Mouse (Mus musculus) heart, postnatal 0 days (tissue): ENCODE measurements around the gene Scg3. TPM values are rescaled to one million over a fixed set of nuclear protein-coding genes. Genes with fewer than 3 reads are reported as not detected.
A peak's percentile ranks its signal among the peaks of the same experiment; 100 is the strongest.

Experiments used
- ATAC-seq: fragments of 200-750 bp; cut with Nextera tagmentation; 2 replicates; pipeline ENCODE4 v1.8.0; 2017; ENCODE audit warnings: low read depth, moderate number of reproducible peaks, moderate library complexity; ENCODE audit not compliant: insufficient read depth
- DNase-seq: peaks from one replicate; pipeline ENCODE4 v3.0.0-alpha.2; 2016; ENCODE audit warnings: low spot score
- H3K27ac ChIP-seq: fragments of 300-500 bp; sonication (generic); 2 replicates; pipeline ENCODE4 v1.5.1; 2014; ENCODE audit warnings: low read depth, mild to moderate bottlenecking
- H3K27me3 ChIP-seq: fragments of 300-500 bp; sonication (generic); 2 replicates; pipeline ENCODE4 v1.6.1; 2014; ENCODE audit warnings: low read length, mixed read lengths; ENCODE audit not compliant: control insufficient read depth, insufficient read depth
- H3K36me3 ChIP-seq: fragments of 300-500 bp; sonication (generic); replicated peaks from 2 replicates; pipeline ENCODE4 v1.6.1; 2014; ENCODE audit warnings: low read length, mixed read lengths; ENCODE audit not compliant: control insufficient read depth, insufficient read depth
- H3K4me1 ChIP-seq: fragments of 300-500 bp; sonication (generic); 2 replicates; pipeline ENCODE4 v1.6.1; 2014; ENCODE audit warnings: antibody characterized with exemption; ENCODE audit not compliant: control insufficient read depth, insufficient read depth
- H3K4me2 ChIP-seq: fragments of 300-500 bp; sonication (generic); 2 replicates; pipeline ENCODE4 v1.6.1; 2014; ENCODE audit warnings: low read depth, mild to moderate bottlenecking, low read length, moderate library complexity
- H3K4me3 ChIP-seq: fragments of 300-500 bp; sonication (generic); 2 replicates; pipeline ENCODE4 v1.5.1; 2014; ENCODE audit warnings: low read depth, low read length
- H3K9ac ChIP-seq: fragments of 300-500 bp; sonication (generic); replicated peaks from 2 replicates; pipeline ENCODE4 v1.6.1; 2014; ENCODE audit warnings: low read depth, low read length, mixed read lengths
- H3K9me3 ChIP-seq: fragments of 300-500 bp; sonication (generic); replicated peaks from 2 replicates; pipeline ENCODE4 v1.6.1; 2016; ENCODE audit warnings: low read length; ENCODE audit not compliant: control insufficient read depth
- CTCF ChIP-seq: IDR thresholded peaks from 2 replicates; pipeline ENCODE4 v1.5.1; 2016; ENCODE audit warnings: antibody characterized with exemption, control low read depth, low read depth
- EP300 ChIP-seq: IDR thresholded peaks from 2 replicates; pipeline ENCODE4 v1.6.1; 2016; ENCODE audit warnings: antibody characterized with exemption, low read depth
- WGBS: fragments of 180-500 bp; shearing (Covaris S2); extraction: QIAGEN DNeasy Blood & Tissue Kit; methylation state at CpG from one replicate; pipeline ENCODE4 v1.1.7; 2014; 5-methylcytosine and 5-hydroxymethylcytosine counted together
- polyA plus RNA-seq: library from polyadenylated mRNA; unstranded; fragments of >200 nt; fragmentation: Nextera tagmentation; extraction: Ambion mirVana; gene quantifications from 2 replicates; pipeline ENCODE4 v1.2.1, GENCODE M21; 2015
- total RNA-seq: library from RNA; depleted of rRNA; stranded (reverse); fragments of >200 nt; gene quantifications from 2 replicates; pipeline ENCODE4 v1.2.3, GENCODE M21; 2014; ENCODE audit warnings: low replicate concordance; rRNA removed

The Scg3 gene
- total RNA-seq (not detected in 2 replicates), polyA plus RNA-seq (0.19 and 0.36 TPM in 2 replicates)

- 9% methylated on average over 42 of the region's 42 CpGs for WGBS
- no peak for TF ChIP-seq CTCF
- TF ChIP-seq EP300 = no peak
- Histone ChIP-seq H3K27ac (no peak within 1 kb of the TSS), H3K27me3 (peaks cover 3% of the 10 kb centered on the region; the same call in 1 of the 2 replicates), H3K9ac (no peak within 1 kb of the TSS), H3K9me3 (no peaks in the 10 kb centered on the region), H3K36me3 (no peaks in the 10 kb centered on the region), H3K4me2 (peak within 1 kb of the TSS; percentile 17), H3K4me3 (no peak within 1 kb of the TSS), H3K4me1 (0 out of 2 replicates have a peak, but pooled peaks cover 3% of the 10 kb centered on the region)
- ATAC-seq (peak; percentile 75), DNase-seq (peak; percentile 58)
These were observed at the start of gene Scg3 for GRCm38 (mm10) chr9:75683426-75684191. Gene Scg3, minus strand, starts transcription at chr9:75684056.

DNA sequence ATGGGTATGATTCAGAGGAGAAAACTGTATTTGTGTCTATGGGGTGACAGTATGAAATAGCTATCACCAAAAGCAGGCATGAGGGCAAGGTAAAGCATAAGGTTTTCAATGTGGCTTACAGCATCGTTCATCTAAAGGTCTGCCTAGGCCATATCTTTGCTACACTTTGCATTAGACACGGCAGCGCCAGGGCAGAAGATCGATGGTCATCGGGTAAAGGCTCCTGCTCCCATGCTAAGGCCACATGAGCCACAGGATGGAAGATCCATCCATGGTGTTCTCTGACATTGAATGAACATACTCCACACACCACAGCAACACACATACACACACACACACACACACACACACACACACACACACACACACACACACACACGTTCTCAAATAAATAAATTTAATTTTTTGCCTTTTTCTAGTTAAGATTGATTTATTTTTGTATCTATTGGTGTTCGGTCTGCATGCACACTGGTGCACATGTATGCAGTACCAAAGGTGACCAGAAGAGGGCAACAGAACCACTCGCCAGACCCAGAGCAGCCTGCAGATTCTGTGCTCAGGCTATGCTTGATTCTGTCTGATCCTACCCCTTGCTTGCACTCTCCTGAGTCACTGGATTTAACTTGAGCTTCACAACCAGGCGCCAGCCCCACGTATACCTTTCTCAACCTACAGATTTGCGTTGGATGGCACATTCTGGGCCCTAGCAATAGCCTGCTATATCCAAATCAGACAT lies 36.3 kb upstream of the Scg3 start:
- Histone ChIP-seq H3K9ac (no peak overlapping the region), H3K9me3 (no peaks in the 10 kb centered on the region), H3K27ac (no peak overlapping the region), H3K4me1 (no peaks in the 10 kb centered on the region), H3K36me3 (no peaks in the 10 kb centered on the region), H3K4me2 (no peak overlapping the region), H3K27me3 (no peaks in the 10 kb centered on the region), H3K4me3 (no peak overlapping the region)
- 34% methylated on average over 11 of the region's 11 CpGs for WGBS
- TF ChIP-seq CTCF (peak; percentile 75), EP300 (no peak)
- DNase-seq (peak; percentile 18), ATAC-seq (no peak)

DNA sequence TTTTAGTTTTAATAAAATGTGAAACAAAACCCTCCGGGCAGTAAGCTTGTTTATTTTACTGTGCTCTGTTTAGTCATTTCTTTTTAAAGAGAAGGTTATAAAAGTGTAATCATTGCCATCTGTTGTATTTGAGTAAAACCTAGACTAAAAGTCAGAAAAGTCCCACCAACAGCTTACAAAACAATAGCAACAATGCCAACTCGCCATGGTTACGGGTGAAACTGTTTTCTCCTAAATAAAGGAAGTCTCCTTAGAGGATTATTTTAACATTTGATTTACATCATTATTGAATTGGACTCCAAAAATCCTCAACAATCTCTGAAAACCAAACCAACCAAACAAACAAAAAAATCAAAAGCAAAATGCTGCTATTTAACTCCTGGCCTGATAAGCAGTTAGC lies 35.6 kb upstream of the Scg3 start:
- Histone ChIP-seq H3K9me3 (no peaks in the 10 kb centered on the region), H3K36me3 (no peaks in the 10 kb centered on the region), H3K27me3 (no peaks in the 10 kb centered on the region), H3K27ac (no peak overlapping the region), H3K4me1 (no peaks in the 10 kb centered on the region), H3K9ac (no peak overlapping the region), H3K4me2 (no peak overlapping the region), H3K4me3 (no peak overlapping the region)
- ATAC-seq (no peak), DNase-seq (no peak)
- 89% methylated on average over 3 of the region's 3 CpGs for WGBS
- TF ChIP-seq EP300 = no peak
- no peak for TF ChIP-seq CTCF

- DNase-seq = no peak
- TF ChIP-seq CTCF = no peak
- TF ChIP-seq EP300 = no peak
- H3K9me3 ChIP-seq = 0 out of 2 replicates have a peak, but pooled peaks cover 6% of the 10 kb centered on the region
- H3K4me1 ChIP-seq = 0 out of 2 replicates have a peak, but pooled peaks cover 3% of the 10 kb centered on the region
- no peak overlapping the region for H3K9ac ChIP-seq
- H3K27ac ChIP-seq = no peak overlapping the region
- no peak overlapping the region for H3K4me2 ChIP-seq
- H3K4me3 ChIP-seq = no peak overlapping the region
- H3K27me3 ChIP-seq = peaks cover 3% of the 10 kb centered on the region; the same call in 1 of the 2 replicates
- 61% methylated on average over 3 of the region's 3 CpGs for WGBS
- no peaks in the 10 kb centered on the region for H3K36me3 ChIP-seq
- ATAC-seq = no peak
These were observed 916 bp upstream of the Scg3 start for GRCm38 (mm10) chr9:75684772-75685171.

- Histone ChIP-seq H3K27ac (no peak overlapping the region), H3K4me3 (no peak overlapping the region)
- no peak for ATAC-seq
These were observed 436 bp upstream of the Scg3 start for GRCm38 (mm10) chr9:75684292-75684691.

More at GRCm38 (mm10) chr9:75684292-75684691, 436 bp upstream of the Scg3 start:
- H3K9me3 ChIP-seq = 0 out of 2 replicates have a peak, but pooled peaks cover 1% of the 10 kb centered on the region
- no peaks in the 10 kb centered on the region for H3K36me3 ChIP-seq
- no peak overlapping the region for H3K9ac ChIP-seq
- peaks cover 3% of the 10 kb centered on the region; the same call in 1 of the 2 replicates for H3K27me3 ChIP-seq
- TF ChIP-seq CTCF (no peak), EP300 (no peak)
- peak overlapping the region; percentile 17; the same call in 1 of the 2 replicates for H3K4me2 ChIP-seq
- H3K4me1 ChIP-seq = 0 out of 2 replicates have a peak, but pooled peaks cover 3% of the 10 kb centered on the region
- 63% methylated on average over 4 of the region's 4 CpGs for WGBS
- no peak for DNase-seq
